Mouse (Mus musculus): ENCODE results near the gene Pkd1.

GRCm38 (mm10) chr17:24644875-24645721 lies 95.5 kb downstream of the Pkd1 start:
- no peak for TF ChIP-seq EP300 (IDR thresholded peaks at IDR 0.05; ENCODE audit: insufficient read depth, low read depth, low read length)
- TF ChIP-seq POLR2A (IDR thresholded peaks at IDR 0.05; ENCODE audit: insufficient read depth, low read length) = no peak
